Mouse (Mus musculus) bone marrow macrophage, adult 2 months (primary cell): Measurements from ENCODE around the gene Fndc11.

Source experiments
- CTCF ChIP-seq: IDR thresholded peaks from 2 replicates; pipeline ENCODE4 v1.5.1; 2012; ENCODE audit warnings: low read depth, mild to moderate bottlenecking, low read length, moderate library complexity
- POLR2A ChIP-seq: IDR thresholded peaks from 2 replicates; pipeline ENCODE4 v1.6.1; 2012; ENCODE audit warnings: mild to moderate bottlenecking, low read depth, low read length, borderline replicate concordance

DNA sequence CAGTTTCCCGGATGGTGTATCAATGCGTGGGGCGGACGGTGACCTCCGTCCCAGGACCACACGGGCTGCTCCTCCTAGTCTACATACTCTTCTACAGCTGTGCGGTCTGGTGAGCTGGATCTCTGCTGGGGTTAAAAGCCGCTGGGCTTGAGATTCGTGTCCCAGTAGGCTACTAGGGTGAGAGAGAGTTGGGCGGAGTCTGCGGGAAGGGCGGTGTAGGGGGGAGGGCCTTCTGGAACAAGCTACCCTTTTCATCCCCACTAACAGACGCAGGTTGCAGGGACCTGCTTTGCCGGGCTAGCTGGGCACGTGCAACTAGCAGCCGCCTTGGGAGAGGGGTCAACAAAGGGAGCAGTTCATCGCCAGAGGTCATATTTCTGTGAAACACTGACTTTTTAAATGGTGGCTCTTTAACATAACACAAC is 6.8 kb upstream of the Fndc11 start, which contains the start of gene Srms:
- TF ChIP-seq CTCF, result no peak
- no peak for TF ChIP-seq POLR2A
